Mouse (Mus musculus) B cell, adult 62 days (primary cell): ENCODE results near the gene Prss2. TPM values are rescaled to one million over a fixed set of nuclear protein-coding genes. Genes with fewer than 3 reads are reported as not detected.

Experiments
- total RNA-seq: library from RNA; stranded (reverse); gene quantifications from 4 replicates; pipeline ENCODE4 v1.2.4, GENCODE M21; 2023

Prss2 gene
- not detected in 4 replicates for total RNA-seq

GRCm38 (mm10) chr6:41521487-41521886 is at the start of gene Prss2:
Gene Prss2, plus strand, starts transcription at chr6:41521787.

Other genes with a start within 250 kb of the Prss2 start
- gene Try4, start 219.5 kb upstream of the Prss2 start, total RNA-seq, result 1.0 TPM in 1 of 4 replicates, not detected in the others
- gene Try5, start 204.9 kb upstream of the Prss2 start, total RNA-seq, result not detected in 4 replicates
- gene Try10, start 167.7 kb upstream of the Prss2 start, total RNA-seq, result not detected in 4 replicates
- gene Prss3, start 144.1 kb upstream of the Prss2 start, total RNA-seq, result not detected in 4 replicates
- not detected in 4 replicates for gene Gm5771, start 129.4 kb upstream of the Prss2 start, total RNA-seq
- not detected in 4 replicates for gene Gm10334, start 75.6 kb upstream of the Prss2 start, total RNA-seq
- not detected in 4 replicates for gene Prss1, start 62.9 kb upstream of the Prss2 start, total RNA-seq
- gene Ephb6, start 83.7 kb downstream of the Prss2 start, total RNA-seq, result 0.38 to 2.8 TPM (median 1.9 TPM) in 4 replicates
- gene Trpv6, start 114.6 kb downstream of the Prss2 start, total RNA-seq, result not detected in 4 replicates
- not detected in 4 replicates for gene Trpv5, start 159.0 kb downstream of the Prss2 start, total RNA-seq
- not detected in 4 replicates for gene Llcfc1, start 162.6 kb downstream of the Prss2 start, total RNA-seq
- not detected in 4 replicates for gene Kel, start 182.6 kb downstream of the Prss2 start, total RNA-seq